Mouse (Mus musculus) MEL (cell line): ENCODE results near the gene Oosp2. TPM values are rescaled to one million over a fixed set of nuclear protein-coding genes. Genes with fewer than 3 reads are reported as not detected.

Source experiments
- DNase-seq: peaks from one replicate; pipeline ENCODE4 v3.0.0; 2011; ENCODE audit warnings: low read depth, low spot score
- H3K27ac ChIP-seq: 2 replicates; pipeline ENCODE4 v1.5.1; 2012; ENCODE audit warnings: low read depth, mild to moderate bottlenecking, control low read depth, low read length, moderate library complexity; ENCODE audit not compliant: control insufficient read depth
- H3K27me3 ChIP-seq, 2 experiments: fragments of 150-350 bp in 1 of 2; sonication (generic) in 1 of 2; 2 replicates each; pipeline ENCODE4 v1.6.1; 2012; ENCODE audit warnings: low read length in 2 of 2, mild to moderate bottlenecking in 2 of 2, improper control_type of control experiment in 1 of 2, moderate library complexity in 1 of 2; ENCODE audit not compliant: insufficient read depth in 2 of 2, control insufficient read depth in 1 of 2
- H3K36me3 ChIP-seq, 2 experiments: 2 replicates each; pipeline ENCODE4 v1.6.1; 2012 to 2014; ENCODE audit warnings: low read length in 2 of 2, improper control_type of control experiment in 1 of 2, inconsistent platforms in 1 of 2, mild to moderate bottlenecking in 1 of 2; ENCODE audit not compliant: insufficient read depth in 2 of 2, control insufficient read depth in 1 of 2
- H3K4me1 ChIP-seq, 2 experiments: fragments of 150-350 bp in 1 of 2; sonication (generic) in 1 of 2; 2 replicates each; pipeline ENCODE4 v1.6.1; 2012; ENCODE audit warnings: low read length in 2 of 2, improper control_type of control experiment in 1 of 2, mild to moderate bottlenecking in 1 of 2; ENCODE audit not compliant: insufficient read depth in 2 of 2, control insufficient read depth in 1 of 2
- H3K4me3 ChIP-seq, 2 experiments: fragments of 150-350 bp in 1 of 2; sonication (generic) in 1 of 2; 2 replicates each; pipeline ENCODE4 v1.5.1; 2012; ENCODE audit warnings: low read depth in 2 of 2, low read length in 2 of 2, mild to moderate bottlenecking in 2 of 2, moderate library complexity in 2 of 2, control low read depth in 1 of 2, improper control_type of control experiment in 1 of 2; ENCODE audit not compliant: control insufficient read depth in 1 of 2, insufficient read depth in 1 of 2
- H3K79me2 ChIP-seq: 2 replicates; pipeline ENCODE4 v1.6.1; 2012; ENCODE audit warnings: mild to moderate bottlenecking, low read length, moderate library complexity; ENCODE audit not compliant: control insufficient read depth, poor library complexity, insufficient read depth
- H3K9ac ChIP-seq: 2 replicates; pipeline ENCODE4 v1.6.1; 2012; ENCODE audit warnings: low read depth, mild to moderate bottlenecking, control low read depth, low read length, moderate library complexity; ENCODE audit not compliant: control insufficient read depth, poor library complexity, severe bottlenecking
- H3K9me3 ChIP-seq: fragments of 150-350 bp; sonication (generic); replicated peaks from 2 replicates; pipeline ENCODE4 v1.6.1; 2012; ENCODE audit warnings: mild to moderate bottlenecking, low read length, improper control_type of control experiment, moderate library complexity; ENCODE audit not compliant: insufficient read depth
- BHLHE40 ChIP-seq: IDR thresholded peaks from 2 replicates; pipeline ENCODE4 v1.6.1; 2012; ENCODE audit warnings: low read depth, mild to moderate bottlenecking, inconsistent platforms, low read length, improper control_type of control experiment, borderline replicate concordance
- CTCF ChIP-seq, 3 experiments: IDR thresholded peaks in 2 of 3; conservative IDR thresholded peaks in 1 of 3; 2 replicates each; pipeline ENCODE4 v1.5.1; 2011 to 2012; ENCODE audit warnings: low read length in 3 of 3, low read depth in 2 of 3, mild to moderate bottlenecking in 2 of 3, improper control_type of control experiment in 1 of 3, inconsistent platforms in 1 of 3, mixed read lengths in 1 of 3, moderate library complexity in 1 of 3; ENCODE audit not compliant: control insufficient read depth in 1 of 3, insufficient read depth in 1 of 3, poor library complexity in 1 of 3, severe bottlenecking in 1 of 3
- E2F4 ChIP-seq: IDR thresholded peaks from 2 replicates; pipeline ENCODE4 v1.6.1; 2011; ENCODE audit warnings: low read depth, low read length, improper control_type of control experiment, borderline replicate concordance
- ELF1 ChIP-seq: IDR thresholded peaks from 2 replicates; pipeline ENCODE4 v1.6.1; 2014; ENCODE audit warnings: low read depth, mild to moderate bottlenecking, inconsistent platforms, low read length, improper control_type of control experiment, moderate library complexity
- EP300 ChIP-seq, 2 experiments: IDR thresholded peaks; 2 replicates each; pipeline ENCODE4 v1.6.1; 2011; ENCODE audit warnings: improper control_type of control experiment in 2 of 2, low read length in 2 of 2, low read depth in 1 of 2, mild to moderate bottlenecking in 1 of 2
- ETS1 ChIP-seq: IDR thresholded peaks from 2 replicates; pipeline ENCODE4 v1.6.1; 2012; ENCODE audit warnings: low read depth, mild to moderate bottlenecking, inconsistent platforms, low read length, improper control_type of control experiment, moderate library complexity
- GABPA ChIP-seq: IDR thresholded peaks from 2 replicates; pipeline ENCODE4 v1.6.1; 2012; ENCODE audit warnings: low read depth, mild to moderate bottlenecking, inconsistent platforms, low read length, improper control_type of control experiment, moderate library complexity
- GATA1 ChIP-seq: IDR thresholded peaks from 2 replicates; pipeline ENCODE4 v1.6.1; 2011; ENCODE audit warnings: low read depth, low read length, improper control_type of control experiment
- HCFC1 ChIP-seq: IDR thresholded peaks from 2 replicates; pipeline ENCODE4 v1.6.1; 2012; ENCODE audit warnings: low read depth, mild to moderate bottlenecking, inconsistent platforms, low read length, improper control_type of control experiment, moderate library complexity
- JUND ChIP-seq: IDR thresholded peaks from 2 replicates; pipeline ENCODE4 v1.6.1; 2011; ENCODE audit warnings: low read depth, mild to moderate bottlenecking, improper control_type of control experiment, low read length
- MEF2A ChIP-seq: IDR thresholded peaks from 2 replicates; pipeline ENCODE4 v1.6.1; 2014; ENCODE audit warnings: low read depth, mild to moderate bottlenecking, inconsistent platforms, low read length, improper control_type of control experiment; ENCODE audit not compliant: poor library complexity, insufficient replicate concordance, severe bottlenecking; ENCODE audit errors: extremely low read depth
- MYB ChIP-seq: IDR thresholded peaks from 2 replicates; pipeline ENCODE4 v1.6.1; 2011; ENCODE audit warnings: mild to moderate bottlenecking, low read depth, low read length, improper control_type of control experiment
- MYC ChIP-seq: IDR thresholded peaks from 2 replicates; pipeline ENCODE4 v1.6.1; 2011; ENCODE audit warnings: low read depth, mild to moderate bottlenecking, low read length, improper control_type of control experiment, moderate library complexity
- NELFE ChIP-seq: IDR thresholded peaks from 2 replicates; pipeline ENCODE4 v1.6.1; 2011; ENCODE audit warnings: low read depth, low read length, improper control_type of control experiment
- POLR2A ChIP-seq, 2 experiments: IDR thresholded peaks; 2 replicates each; pipeline ENCODE4 v1.6.1; 2011 to 2012; ENCODE audit warnings: low read length in 2 of 2, mild to moderate bottlenecking in 2 of 2, control low read depth in 1 of 2, improper control_type of control experiment in 1 of 2, low read depth in 1 of 2, moderate library complexity in 1 of 2; ENCODE audit not compliant: control insufficient read depth in 1 of 2, insufficient read depth in 1 of 2, poor library complexity in 1 of 2
- SIN3A ChIP-seq: IDR thresholded peaks from 2 replicates; pipeline ENCODE4 v1.6.1; 2012; ENCODE audit warnings: low read length, improper control_type of control experiment, inconsistent platforms
- SMC3 ChIP-seq: IDR thresholded peaks from 2 replicates; pipeline ENCODE4 v1.6.1; 2011; ENCODE audit warnings: low read depth, low read length, improper control_type of control experiment
- TBP ChIP-seq: IDR thresholded peaks from 2 replicates; pipeline ENCODE4 v1.8.0; 2011; ENCODE audit warnings: low read depth, low read length, improper control_type of control experiment
- UBTF ChIP-seq: IDR thresholded peaks from 2 replicates; pipeline ENCODE4 v1.6.1; 2012; ENCODE audit warnings: low read depth, mild to moderate bottlenecking, inconsistent platforms, low read length, improper control_type of control experiment, moderate library complexity, borderline replicate concordance; ENCODE audit not compliant: insufficient read depth
- USF1 ChIP-seq: IDR thresholded peaks from 2 replicates; pipeline ENCODE4 v1.6.1; 2014; ENCODE audit warnings: low read depth, mild to moderate bottlenecking, inconsistent platforms, low read length, improper control_type of control experiment, moderate library complexity
- USF2 ChIP-seq, 2 experiments: IDR thresholded peaks; 2 replicates each; pipeline ENCODE4 v1.6.1; 2011 to 2012; ENCODE audit warnings: improper control_type of control experiment in 2 of 2, low read length in 2 of 2, borderline replicate concordance in 1 of 2, inconsistent platforms in 1 of 2, low read depth in 1 of 2, mild to moderate bottlenecking in 1 of 2; ENCODE audit not compliant: insufficient read depth in 1 of 2
- ZMIZ1 ChIP-seq: IDR thresholded peaks from 2 replicates; pipeline ENCODE4 v1.6.1; 2012; ENCODE audit warnings: low read depth, mild to moderate bottlenecking, inconsistent platforms, low read length, improper control_type of control experiment, moderate library complexity
- polyA plus RNA-seq, 2 experiments: library from polyadenylated mRNA; stranded (reverse) in 1 of 2; unstranded in 1 of 2; fragments of >175 nt in 1 of 2; fragments of >200 nt in 1 of 2; gene quantifications; 2 replicates each; pipeline versions ENCODE4 v1.2.1 to v1.2.4; 2012; ENCODE audit warnings: low replicate concordance in 2 of 2, low read depth in 1 of 2; ENCODE audit not compliant: insufficient read length in 2 of 2, insufficient read depth in 1 of 2, missing spikeins in 1 of 2
- total RNA-seq: library from RNA; depleted of rRNA; stranded (reverse); fragments of 300-350 nt; gene quantifications from 2 replicates; pipeline ENCODE4 v1.2.3, GENCODE M21; 2012

The Oosp2 gene
- total and polyA plus RNA-seq, 3 experiments, result not detected

DNA sequence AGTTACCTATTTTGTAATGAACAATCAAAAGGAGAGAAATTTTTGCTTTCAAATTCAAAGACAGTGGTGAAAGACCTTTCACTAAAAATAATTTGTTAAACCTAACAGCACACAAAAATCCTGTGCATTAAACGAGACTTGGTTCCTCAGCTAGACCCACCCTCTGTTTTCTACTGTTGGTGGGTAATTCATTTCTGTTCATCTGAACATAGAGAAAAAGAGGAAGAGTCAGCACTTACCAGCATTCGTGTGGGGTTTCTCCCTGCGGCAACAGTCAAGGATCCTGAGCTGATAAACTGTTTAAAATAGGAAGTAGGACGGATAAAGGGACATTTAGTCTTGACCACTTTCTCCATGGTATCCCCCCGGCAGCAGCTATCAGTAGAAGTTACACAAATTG is 24.8 kb downstream of the Oosp2 start (continued):
- TF ChIP-seq MEF2A (peak; percentile 15; the same call in 1 of the 2 replicates), BHLHE40 (0 out of 2 replicates have a peak, but pooled peaks have one; percentile 11), USF2 (IDR thresholded peaks at IDR 0.05; ENCODE audit: borderline replicate concordance in 1 of 2, insufficient read depth in 1 of 2, low read depth in 1 of 2, low read length in 2 of 2) (no peak), USF1 (no peak), JUND (peak; percentile 51; the same call in 1 of the 2 replicates), UBTF (no peak), MYB (peak; percentile 66), TBP (peak; percentile 72), SMC3 (no peak), E2F4 (no peak), CTCF (IDR thresholded peaks at IDR 0.05 in 2 of 3, conservative IDR thresholded peaks at IDR 0.05 in 1 of 3; ENCODE audit: control insufficient read depth in 1 of 3, insufficient read depth in 1 of 3, low read depth in 2 of 3, low read length in 3 of 3, poor library complexity in 1 of 3, severe bottlenecking in 1 of 3) (no peak), ELF1 (0 out of 2 replicates have a peak, but pooled peaks have one; percentile 28)
- TF ChIP-seq, all 39 proteins: peak for 20

DNA sequence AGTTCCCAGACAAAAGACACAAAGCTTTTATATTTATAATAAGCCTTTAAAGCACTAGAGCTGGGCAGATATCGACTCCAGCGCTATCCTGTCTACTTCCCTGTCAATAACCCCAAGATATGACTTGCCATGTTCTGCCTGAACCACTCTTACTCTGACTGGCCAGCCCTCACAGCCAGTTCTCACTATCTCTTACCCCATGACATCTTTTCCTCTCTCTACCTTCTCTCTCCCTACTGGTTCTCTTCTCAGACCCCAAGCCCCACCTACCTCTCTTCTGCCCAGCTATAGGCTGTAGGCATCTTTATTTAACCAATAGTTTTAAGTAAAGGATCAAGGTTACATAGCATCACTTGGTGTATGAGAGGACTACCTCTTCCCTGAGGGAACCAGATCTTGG is 26.0 kb downstream of the Oosp2 start:
- DNase-seq, result peak; percentile 88
- Histone ChIP-seq H3K9ac (no peak overlapping the region), H3K36me3 (peaks cover 0 to 21% of the 10 kb centered on the region in 2 experiments; a peak in 2 of 4 replicates), H3K27me3 (no peaks in the 10 kb centered on the region), H3K79me2 (no peaks in the 10 kb centered on the region), H3K9me3 (no peaks in the 10 kb centered on the region), H3K4me1 (peaks cover 3 to 11% of the 10 kb centered on the region in 2 experiments; a peak in 3 of 4 replicates), H3K27ac (peak overlapping the region; percentile 95), H3K4me3 (peak overlapping the region in 1 of 2 experiments; percentile 55; a peak in 2 of 4 replicates)
- TF ChIP-seq GABPA (no peak), EP300 (IDR thresholded peaks at IDR 0.05; ENCODE audit: low read depth in 1 of 2, low read length in 2 of 2) (peak in 1 of 2 experiments; percentile 34; a peak in 2 of 4 replicates), MYC (no peak), POLR2A (IDR thresholded peaks at IDR 0.05; ENCODE audit: control insufficient read depth in 1 of 2, insufficient read depth in 1 of 2, low read depth in 1 of 2, low read length in 2 of 2, poor library complexity in 1 of 2) (peak in 1 of 2 experiments; percentile 62; a peak in 2 of 4 replicates), HCFC1 (peak; percentile 68; the same call in 1 of the 2 replicates), GATA1 (peak; percentile 40; the same call in 1 of the 2 replicates), SIN3A (peak; percentile 45; the same call in 1 of the 2 replicates), TBP (peak; percentile 76), ETS1 (0 out of 2 replicates have a peak, but pooled peaks have one; percentile 41), NELFE (peak; percentile 69), ZMIZ1 (peak; percentile 38; the same call in 1 of the 2 replicates), SMC3 (no peak)
